Mouse (Mus musculus) liver, embryonic 13.5 days (tissue): ENCODE data around the gene Wdr48. TPM values are rescaled to one million over a fixed set of nuclear protein-coding genes. Genes with fewer than 3 reads are reported as not detected.

Source experiments
- ATAC-seq: fragments of 200-750 bp; cut with Nextera tagmentation; 2 replicates; pipeline ENCODE4 v1.8.0; 2017; ENCODE audit warnings: low read depth, mild to moderate bottlenecking, moderate number of reproducible peaks, moderate library complexity
- DNase-seq: peaks from one replicate; pipeline ENCODE4 v3.0.0; 2022
- H3K27ac ChIP-seq: fragments of 300-500 bp; sonication (generic); 2 replicates; pipeline ENCODE4 v1.5.1; 2015; ENCODE audit warnings: moderate library complexity, mild to moderate bottlenecking, inconsistent platforms
- H3K27me3 ChIP-seq: fragments of 300-500 bp; sonication (generic); 2 replicates; pipeline ENCODE4 v1.6.1; 2015; ENCODE audit warnings: mild to moderate bottlenecking, inconsistent platforms
- H3K36me3 ChIP-seq: fragments of 300-500 bp; sonication (generic); 2 replicates; pipeline ENCODE4 v1.6.1; 2015; ENCODE audit warnings: mild to moderate bottlenecking, inconsistent platforms
- H3K4me1 ChIP-seq: fragments of 300-500 bp; sonication (generic); replicated peaks from 2 replicates; pipeline ENCODE4 v1.6.1; 2015; ENCODE audit warnings: inconsistent platforms
- H3K4me2 ChIP-seq: fragments of 300-500 bp; sonication (generic); 2 replicates; pipeline ENCODE4 v1.6.1; 2015; ENCODE audit warnings: inconsistent platforms, mild to moderate bottlenecking, moderate library complexity
- H3K4me3 ChIP-seq: fragments of 300-500 bp; sonication (generic); replicated peaks from 2 replicates; pipeline ENCODE4 v1.5.1; 2015; ENCODE audit warnings: mild to moderate bottlenecking, inconsistent platforms
- H3K9ac ChIP-seq: fragments of 300-500 bp; sonication (generic); 2 replicates; pipeline ENCODE4 v1.6.1; 2015; ENCODE audit warnings: mild to moderate bottlenecking, inconsistent platforms
- H3K9me3 ChIP-seq: fragments of 300-500 bp; sonication (generic); replicated peaks from 2 replicates; pipeline ENCODE4 v1.6.1; 2016; ENCODE audit warnings: inconsistent platforms
- WGBS: fragments of 180-500 bp; shearing (Covaris S2); methylation state at CpG from one replicate; pipeline ENCODE4 v1.1.7; 2015; ENCODE audit not compliant: insufficient replicate concordance; 5-methylcytosine and 5-hydroxymethylcytosine counted together
- polyA plus RNA-seq: library from polyadenylated mRNA; unstranded; fragments of >200 nt; fragmentation: Nextera tagmentation; extraction: Ambion mirVana; gene quantifications from 2 replicates; pipeline ENCODE4 v1.2.1, GENCODE M21; 2015

Gene Wdr48
- polyA plus RNA-seq, 1 experiment from 2014 or later: 22.8 TPM

DNA sequence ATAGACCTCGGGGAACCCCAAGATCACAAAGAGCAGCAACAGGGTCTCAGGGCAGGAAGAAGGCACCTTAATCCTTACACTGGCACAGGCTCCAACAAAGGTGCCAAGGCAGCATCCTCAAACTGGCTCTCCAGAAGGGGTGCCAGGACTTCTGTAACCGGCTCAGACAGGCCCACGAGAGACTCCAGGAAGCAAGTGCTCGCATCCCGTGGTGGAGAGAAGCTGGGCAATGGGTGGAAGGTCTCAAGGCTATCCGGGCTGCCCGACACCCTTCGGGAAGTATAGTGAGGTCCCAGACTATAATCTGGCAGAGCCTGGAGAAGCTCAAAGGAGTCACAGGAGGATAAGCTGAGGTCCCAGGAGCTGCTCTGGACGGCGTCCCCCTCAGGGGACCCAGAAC, 77.5 kb downstream of the Wdr48 start:
- Histone ChIP-seq H3K4me3 (no peak overlapping the region), H3K9ac (no peak overlapping the region), H3K36me3 (peaks cover 23% of the 10 kb centered on the region), H3K27ac (no peak overlapping the region), H3K27me3 (no peaks in the 10 kb centered on the region), H3K4me2 (no peak overlapping the region), H3K9me3 (no peaks in the 10 kb centered on the region), H3K4me1 (peaks cover 14% of the 10 kb centered on the region)
- DNase-seq: no peak
- no peak for ATAC-seq
- 80% methylated on average over 10 of the region's 10 CpGs for WGBS

DNA sequence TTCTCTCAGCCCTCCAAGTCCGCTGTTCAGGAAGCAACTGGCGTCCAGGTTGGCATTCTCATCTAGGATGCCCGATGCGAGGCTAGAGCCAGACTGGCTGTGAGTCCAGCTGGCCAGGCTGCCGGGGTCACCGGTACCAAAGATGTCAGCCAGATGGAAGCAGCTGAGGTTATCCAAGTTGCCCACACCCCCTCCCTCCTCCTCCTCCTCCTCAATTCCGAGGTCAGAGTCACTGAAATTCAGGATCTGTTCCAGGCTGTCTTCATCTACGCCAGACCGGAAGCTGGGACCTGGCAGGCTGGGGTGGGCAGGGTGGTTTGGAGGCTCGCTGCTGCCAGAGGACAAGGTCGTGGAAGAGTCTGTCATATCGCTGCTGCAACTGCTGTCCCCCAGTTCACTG, 77.9 kb downstream of the Wdr48 start:
- DNase-seq: no peak
- peaks cover 23% of the 10 kb centered on the region for H3K36me3 ChIP-seq
- no peak overlapping the region for H3K9ac ChIP-seq
- no peak overlapping the region for H3K4me2 ChIP-seq
- 83% methylated on average over 12 of the region's 12 CpGs for WGBS
- H3K27ac ChIP-seq: no peak overlapping the region
- no peaks in the 10 kb centered on the region for H3K27me3 ChIP-seq
- H3K4me3 ChIP-seq: no peak overlapping the region
- H3K4me1 ChIP-seq: peaks cover 18% of the 10 kb centered on the region
- H3K9me3 ChIP-seq: no peaks in the 10 kb centered on the region
- no peak for ATAC-seq

DNA sequence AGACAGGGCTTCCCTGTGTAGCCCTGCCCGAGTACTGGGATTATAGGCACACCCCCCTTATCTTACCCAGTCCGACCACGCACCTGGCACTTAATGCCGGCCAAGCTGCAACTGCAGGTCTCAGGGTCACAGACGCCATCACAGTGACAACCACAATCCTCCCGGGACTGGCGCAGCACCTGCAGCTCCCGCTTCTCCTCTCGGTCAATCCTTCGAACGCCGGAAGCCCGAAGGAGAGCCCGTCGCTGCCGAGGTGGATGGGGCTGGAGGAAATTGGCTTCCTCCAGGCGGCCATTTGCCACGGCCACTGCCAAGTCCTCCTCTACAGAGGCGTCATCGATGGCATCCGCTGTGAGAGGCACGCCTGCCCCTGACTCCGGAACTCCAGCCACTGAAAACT, 78.6 kb downstream of the Wdr48 start:
- H3K36me3 ChIP-seq: peaks cover 23% of the 10 kb centered on the region
- peaks cover 25% of the 10 kb centered on the region for H3K4me1 ChIP-seq
- H3K27me3 ChIP-seq: no peaks in the 10 kb centered on the region
- DNase-seq (no peak), ATAC-seq (no peak)
- no peak overlapping the region for H3K4me2 ChIP-seq
- no peak overlapping the region for H3K4me3 ChIP-seq
- 82% methylated on average over 23 of the region's 23 CpGs for WGBS
- H3K9ac ChIP-seq: no peak overlapping the region
- H3K27ac ChIP-seq: no peak overlapping the region
- no peaks in the 10 kb centered on the region for H3K9me3 ChIP-seq

- H3K36me3 ChIP-seq: peaks cover 23% of the 10 kb centered on the region
- H3K4me2 ChIP-seq: no peak overlapping the region
- DNase-seq (no peak), ATAC-seq (no peak)
- H3K9me3 ChIP-seq: no peaks in the 10 kb centered on the region
- no peak overlapping the region for H3K4me3 ChIP-seq
- no peak overlapping the region for H3K27ac ChIP-seq
- H3K27me3 ChIP-seq: no peaks in the 10 kb centered on the region
- H3K4me1 ChIP-seq: peaks cover 33% of the 10 kb centered on the region
- no peak overlapping the region for H3K9ac ChIP-seq
- 91% methylated on average over 27 of the region's 27 CpGs for WGBS
Observed at GRCm38 (mm10) chr9:119973869-119974520, 79.3 kb downstream of the Wdr48 start.

GRCm38 (mm10) chr9:119974609-119975008, 79.9 kb downstream of the Wdr48 start:
- ATAC-seq (no peak), DNase-seq (no peak)
- H3K4me3 ChIP-seq: no peak overlapping the region
- peaks cover 23% of the 10 kb centered on the region for H3K36me3 ChIP-seq
- H3K4me2 ChIP-seq: no peak overlapping the region
- H3K9me3 ChIP-seq: no peaks in the 10 kb centered on the region
- WGBS: 74% methylated on average over 5 of the region's 5 CpGs
- H3K4me1 ChIP-seq: peaks cover 39% of the 10 kb centered on the region
- H3K27ac ChIP-seq: no peak overlapping the region
- H3K27me3 ChIP-seq: no peaks in the 10 kb centered on the region
- no peak overlapping the region for H3K9ac ChIP-seq

DNA sequence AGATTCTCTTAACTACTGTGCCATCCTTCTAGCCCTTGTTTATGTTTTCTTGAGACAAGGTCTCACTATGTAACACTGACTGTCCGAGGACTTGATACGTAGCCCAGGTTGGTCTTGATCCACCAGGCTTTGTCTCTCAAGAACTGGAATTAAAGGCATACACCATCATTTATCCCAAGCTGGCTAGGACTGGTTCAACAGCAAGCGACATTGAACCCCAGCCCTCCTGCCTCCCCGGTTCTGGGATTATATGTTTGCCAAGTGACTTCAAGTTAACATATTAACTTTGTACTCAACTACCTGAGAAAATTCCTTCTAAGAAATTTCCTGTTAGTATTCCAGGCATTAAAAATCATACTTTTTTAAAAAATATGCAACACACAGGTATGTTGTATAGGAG, 80.6 kb downstream of the Wdr48 start:
- Histone ChIP-seq H3K4me1 (peaks cover 45% of the 10 kb centered on the region), H3K4me3 (no peak overlapping the region), H3K27ac (no peak overlapping the region), H3K9me3 (no peaks in the 10 kb centered on the region), H3K9ac (no peak overlapping the region), H3K4me2 (no peak overlapping the region), H3K36me3 (peaks cover 23% of the 10 kb centered on the region), H3K27me3 (no peaks in the 10 kb centered on the region)
- 80% methylated on average over 4 of the region's 4 CpGs for WGBS
- ATAC-seq (no peak), DNase-seq (no peak)

Other genes with a start within 250 kb of the Wdr48 start
- gene Scn10a, start 175.6 kb upstream of the Wdr48 start, polyA plus RNA-seq: 0.02 and 0.03 TPM in 2 replicates
- gene Scn11a, start 69.4 kb upstream of the Wdr48 start, polyA plus RNA-seq: not detected in 2 replicates
- 10.4 and 12.6 TPM in 2 replicates for gene Gorasp1, start 42.7 kb downstream of the Wdr48 start, polyA plus RNA-seq
- gene Ttc21a, start 42.7 kb downstream of the Wdr48 start, polyA plus RNA-seq: 0.08 and 0.09 TPM in 2 replicates
- 1.2 and 1.3 TPM in 2 replicates for gene Csrnp1, start 89.8 kb downstream of the Wdr48 start, polyA plus RNA-seq
- gene Xirp1, start 128.7 kb downstream of the Wdr48 start, polyA plus RNA-seq: 0.01 and 0.14 TPM in 2 replicates
- 3.5 and 4.3 TPM in 2 replicates for gene Cx3cr1, start 175.0 kb downstream of the Wdr48 start, polyA plus RNA-seq
- 0.13 TPM in 1 of 2 replicates, not detected in the other for gene Ccr8, start 197.2 kb downstream of the Wdr48 start, polyA plus RNA-seq
- gene Slc25a38, start 215.5 kb downstream of the Wdr48 start, polyA plus RNA-seq: 137 and 138 TPM in 2 replicates
- 1,061 and 1,158 TPM in 2 replicates for gene Rpsa, start 232.8 kb downstream of the Wdr48 start, polyA plus RNA-seq